Mouse (Mus musculus): Measurements from ENCODE around the gene Spock1.

Gene Spock1

GRCm38 (mm10) chr13:57407666-57408065, 500.5 kb downstream of the Spock1 start:
- in situ Hi-C loops (cut with MboI; ENCODE audit: low sequenced_read_pairs): no loop called here

DNA sequence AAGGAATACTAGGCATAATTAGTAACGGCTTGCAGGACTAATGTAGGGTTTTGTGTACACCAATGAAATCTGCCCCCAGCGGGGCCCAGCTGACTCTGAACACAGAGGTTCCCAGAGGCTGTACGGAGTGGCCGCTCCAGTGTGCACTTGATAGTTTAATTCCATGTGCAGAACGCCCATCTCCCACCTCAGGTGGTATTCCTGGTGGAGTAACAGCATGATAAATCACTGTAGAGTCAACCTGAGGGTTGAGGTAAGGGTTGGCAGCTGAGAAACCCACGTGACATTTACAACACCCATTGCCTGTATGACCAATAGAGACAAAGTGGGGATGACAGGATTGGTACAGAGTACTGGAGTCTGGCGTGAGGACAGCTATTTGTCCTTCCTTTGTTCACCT, 505.7 kb downstream of the Spock1 start:
- in situ Hi-C loops (cut with MboI; ENCODE audit: low sequenced_read_pairs): no loop called here

DNA sequence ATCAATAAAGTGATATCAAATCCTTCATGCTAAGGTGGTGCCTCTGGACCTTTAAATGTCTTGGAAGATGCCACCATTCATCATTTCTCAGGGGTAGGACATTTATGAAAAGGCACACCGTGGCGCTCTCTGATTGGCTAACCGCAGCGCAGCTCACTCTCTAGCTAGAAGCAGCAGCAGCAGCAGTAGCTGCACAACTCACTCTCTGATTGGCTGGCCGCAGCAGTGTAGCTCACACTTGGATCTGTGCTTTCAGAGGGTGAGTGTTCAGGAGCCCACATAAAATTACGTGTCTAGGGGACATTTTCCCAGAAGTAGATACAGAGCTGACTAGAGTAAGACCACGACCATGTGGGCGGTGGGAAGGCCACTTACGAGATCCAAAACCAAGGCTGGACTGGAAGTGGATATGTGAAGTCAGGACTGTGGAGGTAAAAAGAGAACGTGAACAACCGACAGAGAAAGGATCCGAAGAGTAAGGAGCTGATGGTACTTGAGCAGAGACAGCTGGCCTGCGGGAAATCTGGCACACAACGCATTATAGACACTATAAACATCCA, 535.9 kb downstream of the Spock1 start:
- in situ Hi-C loops (cut with MboI; ENCODE audit: low sequenced_read_pairs): no loop called here
